Mouse (Mus musculus): Measurements from ENCODE around the gene Zwilch.

GRCm38 (mm10) chr9:64173666-64174220 is 839 bp upstream of the Zwilch start:
- TF ChIP-seq POLR2A (IDR thresholded peaks at IDR 0.05; ENCODE audit: borderline replicate concordance, low read depth, low read length) (no peak), CTCF (IDR thresholded peaks at IDR 0.05; ENCODE audit: low read depth, low read length) (no peak)

All from bone marrow macrophage, adult 2 months (primary cell).